Mouse (Mus musculus) MEL (cell line): Measurements from ENCODE around the gene Ruvbl1. TPM values are rescaled to one million over a fixed set of nuclear protein-coding genes. Genes with fewer than 3 reads are reported as not detected.

Experiments used
- DNase-seq: peaks from one replicate; pipeline ENCODE4 v3.0.0; 2011; ENCODE audit warnings: low read depth, low spot score
- H3K27ac ChIP-seq: 2 replicates; pipeline ENCODE4 v1.5.1; 2012; ENCODE audit warnings: low read depth, mild to moderate bottlenecking, control low read depth, low read length, moderate library complexity; ENCODE audit not compliant: control insufficient read depth
- H3K27me3 ChIP-seq, 2 experiments: fragments of 150-350 bp in 1 of 2; sonication (generic) in 1 of 2; 2 replicates each; pipeline ENCODE4 v1.6.1; 2012; ENCODE audit warnings: low read length in 2 of 2, mild to moderate bottlenecking in 2 of 2, improper control_type of control experiment in 1 of 2, moderate library complexity in 1 of 2; ENCODE audit not compliant: insufficient read depth in 2 of 2, control insufficient read depth in 1 of 2
- H3K36me3 ChIP-seq, 2 experiments: 2 replicates each; pipeline ENCODE4 v1.6.1; 2012 to 2014; ENCODE audit warnings: low read length in 2 of 2, improper control_type of control experiment in 1 of 2, inconsistent platforms in 1 of 2, mild to moderate bottlenecking in 1 of 2; ENCODE audit not compliant: insufficient read depth in 2 of 2, control insufficient read depth in 1 of 2
- H3K4me1 ChIP-seq, 2 experiments: fragments of 150-350 bp in 1 of 2; sonication (generic) in 1 of 2; 2 replicates each; pipeline ENCODE4 v1.6.1; 2012; ENCODE audit warnings: low read length in 2 of 2, improper control_type of control experiment in 1 of 2, mild to moderate bottlenecking in 1 of 2; ENCODE audit not compliant: insufficient read depth in 2 of 2, control insufficient read depth in 1 of 2
- H3K4me3 ChIP-seq, 2 experiments: fragments of 150-350 bp in 1 of 2; sonication (generic) in 1 of 2; 2 replicates each; pipeline ENCODE4 v1.5.1; 2012; ENCODE audit warnings: low read depth in 2 of 2, low read length in 2 of 2, mild to moderate bottlenecking in 2 of 2, moderate library complexity in 2 of 2, control low read depth in 1 of 2, improper control_type of control experiment in 1 of 2; ENCODE audit not compliant: control insufficient read depth in 1 of 2, insufficient read depth in 1 of 2
- H3K79me2 ChIP-seq: 2 replicates; pipeline ENCODE4 v1.6.1; 2012; ENCODE audit warnings: mild to moderate bottlenecking, low read length, moderate library complexity; ENCODE audit not compliant: control insufficient read depth, poor library complexity, insufficient read depth
- H3K9ac ChIP-seq: 2 replicates; pipeline ENCODE4 v1.6.1; 2012; ENCODE audit warnings: low read depth, mild to moderate bottlenecking, control low read depth, low read length, moderate library complexity; ENCODE audit not compliant: control insufficient read depth, poor library complexity, severe bottlenecking
- H3K9me3 ChIP-seq: fragments of 150-350 bp; sonication (generic); replicated peaks from 2 replicates; pipeline ENCODE4 v1.6.1; 2012; ENCODE audit warnings: mild to moderate bottlenecking, low read length, improper control_type of control experiment, moderate library complexity; ENCODE audit not compliant: insufficient read depth
- E2F4 ChIP-seq: IDR thresholded peaks from 2 replicates; pipeline ENCODE4 v1.6.1; 2011; ENCODE audit warnings: low read depth, low read length, improper control_type of control experiment, borderline replicate concordance
- ELF1 ChIP-seq: IDR thresholded peaks from 2 replicates; pipeline ENCODE4 v1.6.1; 2014; ENCODE audit warnings: low read depth, mild to moderate bottlenecking, inconsistent platforms, low read length, improper control_type of control experiment, moderate library complexity
- GABPA ChIP-seq: IDR thresholded peaks from 2 replicates; pipeline ENCODE4 v1.6.1; 2012; ENCODE audit warnings: low read depth, mild to moderate bottlenecking, inconsistent platforms, low read length, improper control_type of control experiment, moderate library complexity
- HCFC1 ChIP-seq: IDR thresholded peaks from 2 replicates; pipeline ENCODE4 v1.6.1; 2012; ENCODE audit warnings: low read depth, mild to moderate bottlenecking, inconsistent platforms, low read length, improper control_type of control experiment, moderate library complexity
- KAT2A ChIP-seq: conservative IDR thresholded peaks from 2 replicates; pipeline ENCODE4 v1.6.1; 2012; ENCODE audit warnings: low read depth, low read length, improper control_type of control experiment, inconsistent platforms
- MAX ChIP-seq: IDR thresholded peaks from 2 replicates; pipeline ENCODE4 v1.6.1; 2011; ENCODE audit warnings: low read length, improper control_type of control experiment
- MXI1 ChIP-seq: IDR thresholded peaks from 2 replicates; pipeline ENCODE4 v1.6.1; 2011; ENCODE audit warnings: mild to moderate bottlenecking, low read depth, low read length, improper control_type of control experiment
- MYC ChIP-seq: IDR thresholded peaks from 2 replicates; pipeline ENCODE4 v1.6.1; 2011; ENCODE audit warnings: low read depth, mild to moderate bottlenecking, low read length, improper control_type of control experiment, moderate library complexity
- NRF1 ChIP-seq: IDR thresholded peaks from 2 replicates; pipeline ENCODE4 v1.6.1; 2014; ENCODE audit warnings: low read depth, mild to moderate bottlenecking, inconsistent platforms, low read length, improper control_type of control experiment, moderate library complexity; ENCODE audit not compliant: poor library complexity, insufficient read depth, severe bottlenecking
- POLR2A ChIP-seq, 2 experiments: IDR thresholded peaks; 2 replicates each; pipeline ENCODE4 v1.6.1; 2011 to 2012; ENCODE audit warnings: low read length in 2 of 2, mild to moderate bottlenecking in 2 of 2, control low read depth in 1 of 2, improper control_type of control experiment in 1 of 2, low read depth in 1 of 2, moderate library complexity in 1 of 2; ENCODE audit not compliant: control insufficient read depth in 1 of 2, insufficient read depth in 1 of 2, poor library complexity in 1 of 2
- POLR2AphosphoS2 ChIP-seq: IDR thresholded peaks from 2 replicates; pipeline ENCODE4 v1.6.1; 2011; ENCODE audit warnings: low read length, improper control_type of control experiment
- POLR2AphosphoS5 ChIP-seq: IDR thresholded peaks from 2 replicates; pipeline ENCODE4 v1.6.1; 2012; ENCODE audit warnings: low read depth, borderline replicate concordance, mild to moderate bottlenecking, inconsistent platforms, low read length, moderate library complexity, mixed read lengths
- RCOR1 ChIP-seq: IDR thresholded peaks from 2 replicates; pipeline ENCODE4 v1.6.1; 2012; ENCODE audit warnings: low read depth, mild to moderate bottlenecking, inconsistent platforms, low read length, improper control_type of control experiment
- SIN3A ChIP-seq: IDR thresholded peaks from 2 replicates; pipeline ENCODE4 v1.6.1; 2012; ENCODE audit warnings: low read length, improper control_type of control experiment, inconsistent platforms
- TAL1 ChIP-seq: IDR thresholded peaks from 2 replicates; pipeline ENCODE4 v1.6.1; 2012; ENCODE audit warnings: mild to moderate bottlenecking, inconsistent platforms, low read length, moderate library complexity, mixed read lengths
- UBTF ChIP-seq: IDR thresholded peaks from 2 replicates; pipeline ENCODE4 v1.6.1; 2012; ENCODE audit warnings: low read depth, mild to moderate bottlenecking, inconsistent platforms, low read length, improper control_type of control experiment, moderate library complexity, borderline replicate concordance; ENCODE audit not compliant: insufficient read depth
- USF1 ChIP-seq: IDR thresholded peaks from 2 replicates; pipeline ENCODE4 v1.6.1; 2014; ENCODE audit warnings: low read depth, mild to moderate bottlenecking, inconsistent platforms, low read length, improper control_type of control experiment, moderate library complexity
- USF2 ChIP-seq, 2 experiments: IDR thresholded peaks; 2 replicates each; pipeline ENCODE4 v1.6.1; 2011 to 2012; ENCODE audit warnings: improper control_type of control experiment in 2 of 2, low read length in 2 of 2, borderline replicate concordance in 1 of 2, inconsistent platforms in 1 of 2, low read depth in 1 of 2, mild to moderate bottlenecking in 1 of 2; ENCODE audit not compliant: insufficient read depth in 1 of 2
- ZC3H11A ChIP-seq: IDR thresholded peaks from 2 replicates; pipeline ENCODE4 v1.6.1; 2012; ENCODE audit warnings: low read depth, mild to moderate bottlenecking, inconsistent platforms, low read length, improper control_type of control experiment
- ZNF384 ChIP-seq: IDR thresholded peaks from 2 replicates; pipeline ENCODE4 v1.6.1; 2012; ENCODE audit warnings: low read depth, mild to moderate bottlenecking, inconsistent platforms, low read length, improper control_type of control experiment
- polyA plus RNA-seq, 2 experiments: library from polyadenylated mRNA; stranded (reverse) in 1 of 2; unstranded in 1 of 2; fragments of >175 nt in 1 of 2; fragments of >200 nt in 1 of 2; gene quantifications; 2 replicates each; pipeline versions ENCODE4 v1.2.1 to v1.2.4; 2012; ENCODE audit warnings: low replicate concordance in 2 of 2, low read depth in 1 of 2; ENCODE audit not compliant: insufficient read length in 2 of 2, insufficient read depth in 1 of 2, missing spikeins in 1 of 2
- total RNA-seq: library from RNA; depleted of rRNA; stranded (reverse); fragments of 300-350 nt; gene quantifications from 2 replicates; pipeline ENCODE4 v1.2.3, GENCODE M21; 2012

Gene Ruvbl1
- total and polyA plus RNA-seq, 3 experiments = 146 to 238 (median 232) TPM

DNA sequence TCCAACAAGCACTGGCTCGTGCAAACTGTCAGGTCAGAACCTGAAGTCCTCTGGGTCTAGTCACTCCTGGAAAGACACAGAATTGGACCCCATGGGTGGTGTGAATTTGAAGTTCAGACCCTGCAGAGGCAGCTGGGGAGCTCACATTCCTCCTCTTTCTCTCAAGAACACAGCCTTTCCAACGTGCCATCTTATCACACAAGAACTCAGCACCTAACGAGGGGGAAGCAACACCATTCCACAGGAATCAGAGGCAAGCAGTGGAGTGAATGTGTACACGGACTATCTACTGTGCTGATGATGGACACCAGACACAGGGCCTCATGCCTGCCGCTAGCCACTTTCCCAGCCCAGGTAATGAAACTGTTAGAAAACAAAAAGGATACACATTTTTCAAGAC is 51.5 kb downstream of the Ruvbl1 start:
- Histone ChIP-seq H3K27ac (no peak overlapping the region), H3K27me3 (no peaks in the 10 kb centered on the region), H3K79me2 (peaks cover 42% of the 10 kb centered on the region), H3K9ac (no peak overlapping the region), H3K36me3 (peaks cover 15 to 16% of the 10 kb centered on the region in 2 experiments), H3K4me3 (peak overlapping the region in 1 of 2 experiments; percentile 91; a peak in 1 of 4 replicates), H3K9me3 (no peaks in the 10 kb centered on the region), H3K4me1 (peaks cover 0 to 9% of the 10 kb centered on the region in 2 experiments; a peak in 3 of 4 replicates)
- DNase-seq = no peak
- peak in 1 of 2 experiments; percentile 17; a peak in 1 of 4 replicates for TF ChIP-seq POLR2A (IDR thresholded peaks at IDR 0.05; ENCODE audit: control insufficient read depth in 1 of 2, insufficient read depth in 1 of 2, low read depth in 1 of 2, low read length in 2 of 2, poor library complexity in 1 of 2)
- TF ChIP-seq E2F4 = no peak

- peak; percentile 34 for DNase-seq
- Histone ChIP-seq H3K4me3 (peak overlapping the region; percentile 91 to 99), H3K27me3 (no peaks in the 10 kb centered on the region), H3K79me2 (peaks cover 42% of the 10 kb centered on the region), H3K9me3 (no peaks in the 10 kb centered on the region), H3K36me3 (peaks cover 8 to 17% of the 10 kb centered on the region in 2 experiments), H3K4me1 (peaks cover 3 to 17% of the 10 kb centered on the region in 2 experiments)
- TF ChIP-seq ZNF384 (no peak), RCOR1 (peak; percentile 8; the same call in 1 of the 2 replicates), SIN3A (0 out of 2 replicates have a peak, but pooled peaks have one; percentile 12), UBTF (no peak), USF2 (IDR thresholded peaks at IDR 0.05; ENCODE audit: borderline replicate concordance in 1 of 2, insufficient read depth in 1 of 2, low read depth in 1 of 2, low read length in 2 of 2) (no peak)
- TF ChIP-seq, all 39 proteins: peak for 2
- peak overlapping the region; percentile 92 for H3K9ac ChIP-seq
- H3K27ac ChIP-seq = peak overlapping the region; percentile 69
Measured at GRCm38 (mm10) chr6:88517701-88518403, 52.6 kb downstream of the Ruvbl1 start.

- peak; percentile 96 for DNase-seq
- H3K4me1 ChIP-seq = peaks cover 3 to 19% of the 10 kb centered on the region in 2 experiments
- H3K79me2 ChIP-seq = peaks cover 42% of the 10 kb centered on the region
- peak within 1 kb of the TSS; percentile 69 for H3K27ac ChIP-seq
- no peaks in the 10 kb centered on the region for H3K9me3 ChIP-seq
- H3K36me3 ChIP-seq = peaks cover 6 to 17% of the 10 kb centered on the region in 2 experiments
- peak within 1 kb of the TSS; percentile 92 for H3K9ac ChIP-seq
- H3K27me3 ChIP-seq = no peaks in the 10 kb centered on the region
- peak within 1 kb of the TSS; percentile 91 to 99 for H3K4me3 ChIP-seq
- TF ChIP-seq POLR2AphosphoS5 (peak; percentile 72; the same call in 1 of the 2 replicates), MAX (peak; percentile 85), MXI1 (peak; percentile 82), RCOR1 (no peak), SIN3A (peak; percentile 94), MYC (peak; percentile 83), NRF1 (peak; percentile 82), ZC3H11A (no peak), ELF1 (peak; percentile 99), UBTF (0 out of 2 replicates have a peak, but pooled peaks have one; percentile 36), HCFC1 (peak; percentile 96), USF1 (peak; percentile 64; the same call in 1 of the 2 replicates), TAL1 (no peak), POLR2A (IDR thresholded peaks at IDR 0.05; ENCODE audit: control insufficient read depth in 1 of 2, insufficient read depth in 1 of 2, low read depth in 1 of 2, low read length in 2 of 2, poor library complexity in 1 of 2) (peak; percentile 83 to 98), KAT2A (peak; percentile 96), GABPA (no peak), POLR2AphosphoS2 (peak; percentile 97)
Measured at GRCm38 (mm10) chr6:88518404-88519263, 53.4 kb downstream of the Ruvbl1 start, which contains the start of gene Sec61a1. TSS of gene Sec61a1 (minus strand) at chr6:88518905.
